Mouse (Mus musculus): ENCODE data around the gene Ptpru. TPM values are rescaled to one million over a fixed set of nuclear protein-coding genes. Genes with fewer than 3 reads are reported as not detected.

Ptpru gene
- polyA plus RNA-seq, 1 experiment = 0.55 TPM

GRCm38 (mm10) chr4:131872672-131873292 is 34.7 kb upstream of the Ptpru start:
- peaks cover 14% of the 10 kb centered on the region for H3K4me1 ChIP-seq (ENCODE audit: control insufficient read depth, insufficient read depth, low read length)
- TF ChIP-seq CTCF (IDR thresholded peaks at IDR 0.05; ENCODE audit: low read depth, low read length) = no peak
- TF ChIP-seq POLR2A (IDR thresholded peaks at IDR 0.05; ENCODE audit: borderline replicate concordance, low read depth, low read length) = no peak
- H3K4me3 ChIP-seq (ENCODE audit: insufficient read depth, low read length) = peak overlapping the region; percentile 76
- peak overlapping the region; percentile 79 for H3K27ac ChIP-seq (ENCODE audit: insufficient read depth, low read depth, low read length)

DNA sequence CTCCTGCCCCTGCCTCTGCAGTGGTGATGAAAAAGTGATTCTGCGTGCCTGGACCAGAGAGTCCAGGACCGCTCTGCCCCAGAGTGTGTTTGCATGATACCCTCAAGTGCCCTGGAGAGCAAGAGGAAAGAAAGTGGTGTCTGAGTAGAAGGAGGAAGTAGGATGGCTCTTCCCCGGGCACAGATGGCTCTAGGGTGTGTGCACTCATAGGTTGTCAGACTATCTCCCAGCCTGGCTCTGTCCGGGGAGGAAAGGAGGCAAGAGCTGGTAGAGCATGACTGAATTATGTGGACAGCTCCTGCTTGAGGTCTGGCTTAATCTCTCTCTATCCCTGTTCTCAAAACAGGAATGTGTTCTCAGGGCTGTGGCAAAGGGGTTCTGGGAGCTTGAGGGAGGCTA is 23.3 kb upstream of the Ptpru start:
- Histone ChIP-seq H3K4me3 (ENCODE audit: insufficient read depth, low read length) (no peak overlapping the region), H3K4me1 (ENCODE audit: control insufficient read depth, insufficient read depth, low read length) (peaks cover 34% of the 10 kb centered on the region), H3K27ac (ENCODE audit: insufficient read depth, low read depth, low read length) (peak overlapping the region; percentile 72)
- TF ChIP-seq CTCF (IDR thresholded peaks at IDR 0.05; ENCODE audit: low read depth, low read length) = no peak

DNA sequence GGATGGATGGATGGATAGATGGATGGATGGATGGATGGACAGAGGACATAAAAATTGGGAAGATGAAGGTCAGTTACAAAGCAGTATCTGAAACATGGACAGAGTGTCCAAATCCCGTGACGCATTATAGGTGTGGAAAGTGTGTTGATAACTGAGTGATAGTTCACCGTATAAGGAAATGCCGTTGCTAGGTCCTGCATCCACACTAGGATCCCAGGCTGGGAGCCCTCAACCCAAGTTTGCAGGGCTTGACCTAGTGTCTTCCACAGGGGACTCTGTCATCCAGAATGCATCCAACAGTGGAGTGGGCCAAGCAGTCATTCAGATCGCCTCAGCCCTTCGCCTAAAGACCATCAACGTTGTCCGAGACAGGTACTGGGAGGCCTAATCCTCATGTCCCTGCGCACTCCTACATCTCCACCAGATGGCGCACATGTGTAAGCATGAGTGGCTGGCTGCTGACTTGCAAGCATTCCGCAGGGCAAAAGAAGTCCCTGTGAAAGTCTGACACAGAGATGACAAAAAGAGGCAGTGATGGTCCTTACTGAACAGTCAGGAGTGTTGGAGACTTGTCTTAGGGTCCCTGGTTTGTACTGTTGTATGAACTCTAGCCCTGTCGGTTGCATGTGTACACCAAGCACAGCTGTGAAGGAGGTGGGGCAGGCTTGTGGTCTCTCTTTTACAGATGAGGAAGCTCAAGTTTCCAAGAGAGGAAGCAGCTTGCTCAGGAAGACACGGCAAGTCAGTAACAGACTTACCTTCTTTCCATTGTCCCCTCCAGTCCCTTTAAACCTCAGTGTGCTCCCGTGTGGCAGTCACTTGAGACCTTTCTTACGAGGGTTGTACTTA is 22.6 kb upstream of the Ptpru start:
- TF ChIP-seq POLR2A (IDR thresholded peaks at IDR 0.05; ENCODE audit: borderline replicate concordance, low read depth, low read length) (no peak), CTCF (IDR thresholded peaks at IDR 0.05; ENCODE audit: low read depth, low read length) (peak; percentile 96)
- Histone ChIP-seq H3K4me3 (ENCODE audit: insufficient read depth, low read length) (no peak overlapping the region), H3K4me1 (ENCODE audit: control insufficient read depth, insufficient read depth, low read length) (peaks cover 40% of the 10 kb centered on the region), H3K27ac (ENCODE audit: insufficient read depth, low read depth, low read length) (peak overlapping the region; percentile 72)

- H3K4me3 ChIP-seq (ENCODE audit: insufficient read depth, low read length) = no peak overlapping the region
- peak overlapping the region; percentile 45 for H3K27ac ChIP-seq (ENCODE audit: insufficient read depth, low read depth, low read length)
- TF ChIP-seq POLR2A (IDR thresholded peaks at IDR 0.05; ENCODE audit: borderline replicate concordance, low read depth, low read length) (no peak), CTCF (IDR thresholded peaks at IDR 0.05; ENCODE audit: low read depth, low read length) (no peak)
- peaks cover 43% of the 10 kb centered on the region for H3K4me1 ChIP-seq (ENCODE audit: control insufficient read depth, insufficient read depth, low read length)
Observed at GRCm38 (mm10) chr4:131854950-131855349, 16.9 kb upstream of the Ptpru start.

DNA sequence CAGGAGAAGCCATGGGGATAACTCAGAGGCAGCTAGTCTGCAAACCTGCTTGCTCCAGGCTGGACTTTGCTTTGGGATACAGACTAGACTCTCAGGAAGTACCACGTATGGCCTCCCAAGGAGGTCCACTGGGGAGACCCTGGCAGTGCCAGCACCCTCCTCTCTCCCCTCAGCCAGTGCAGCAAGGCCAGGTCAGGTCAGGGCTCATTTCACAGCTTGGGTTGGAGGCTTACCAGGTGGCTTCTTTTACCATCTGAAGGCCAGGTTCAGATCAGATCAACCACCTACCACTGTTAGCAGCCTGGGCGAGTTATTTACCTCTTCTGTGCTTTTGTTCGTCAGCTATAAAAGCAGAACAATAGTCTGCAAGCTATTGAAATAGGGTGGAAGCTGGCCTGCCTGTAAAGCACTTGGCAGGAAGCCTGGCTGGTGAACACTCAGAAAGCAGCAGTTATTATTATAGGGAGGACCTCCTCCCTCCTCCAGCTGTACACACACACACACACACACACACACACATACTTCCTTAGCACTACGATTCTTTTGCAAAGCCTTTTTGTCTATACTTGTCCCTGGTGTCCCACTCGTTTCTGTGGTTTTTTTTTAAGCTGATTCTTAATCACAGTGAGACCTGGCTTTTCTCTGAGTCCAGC is 12.0 kb upstream of the Ptpru start:
- no peak overlapping the region for H3K4me3 ChIP-seq (ENCODE audit: insufficient read depth, low read length)
- no peak for TF ChIP-seq CTCF (IDR thresholded peaks at IDR 0.05; ENCODE audit: low read depth, low read length)
- no peak for TF ChIP-seq POLR2A (IDR thresholded peaks at IDR 0.05; ENCODE audit: borderline replicate concordance, low read depth, low read length)
- H3K4me1 ChIP-seq (ENCODE audit: control insufficient read depth, insufficient read depth, low read length) = peaks cover 19% of the 10 kb centered on the region
- peak overlapping the region; percentile 26 for H3K27ac ChIP-seq (ENCODE audit: insufficient read depth, low read depth, low read length)

DNA sequence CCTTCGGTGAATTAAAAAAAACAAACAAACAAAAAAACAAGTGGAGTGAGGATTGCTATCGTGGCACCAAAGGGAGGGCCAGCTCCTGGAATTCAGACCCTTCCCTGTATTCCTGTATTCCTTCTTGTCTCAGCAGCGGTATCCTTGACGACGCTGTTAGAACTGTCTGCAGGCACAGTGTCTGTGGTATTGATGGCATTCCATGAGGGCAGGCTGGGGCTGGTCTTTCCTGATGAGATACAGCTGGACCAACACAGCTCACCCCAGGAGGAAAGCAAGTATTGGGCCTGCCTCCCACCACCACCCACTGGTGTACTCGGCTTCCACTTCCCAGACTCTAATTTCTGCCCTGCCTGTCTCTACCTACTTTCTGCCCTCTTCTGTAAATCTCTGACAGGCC is 10.0 kb upstream of the Ptpru start:
- H3K4me3 ChIP-seq (ENCODE audit: insufficient read depth, low read length) = no peak overlapping the region
- no peak for TF ChIP-seq POLR2A (IDR thresholded peaks at IDR 0.05; ENCODE audit: borderline replicate concordance, low read depth, low read length)
- TF ChIP-seq CTCF (IDR thresholded peaks at IDR 0.05; ENCODE audit: low read depth, low read length) = no peak
- H3K27ac ChIP-seq (ENCODE audit: insufficient read depth, low read depth, low read length) = no peak overlapping the region
- peaks cover 14% of the 10 kb centered on the region for H3K4me1 ChIP-seq (ENCODE audit: control insufficient read depth, insufficient read depth, low read length)

DNA sequence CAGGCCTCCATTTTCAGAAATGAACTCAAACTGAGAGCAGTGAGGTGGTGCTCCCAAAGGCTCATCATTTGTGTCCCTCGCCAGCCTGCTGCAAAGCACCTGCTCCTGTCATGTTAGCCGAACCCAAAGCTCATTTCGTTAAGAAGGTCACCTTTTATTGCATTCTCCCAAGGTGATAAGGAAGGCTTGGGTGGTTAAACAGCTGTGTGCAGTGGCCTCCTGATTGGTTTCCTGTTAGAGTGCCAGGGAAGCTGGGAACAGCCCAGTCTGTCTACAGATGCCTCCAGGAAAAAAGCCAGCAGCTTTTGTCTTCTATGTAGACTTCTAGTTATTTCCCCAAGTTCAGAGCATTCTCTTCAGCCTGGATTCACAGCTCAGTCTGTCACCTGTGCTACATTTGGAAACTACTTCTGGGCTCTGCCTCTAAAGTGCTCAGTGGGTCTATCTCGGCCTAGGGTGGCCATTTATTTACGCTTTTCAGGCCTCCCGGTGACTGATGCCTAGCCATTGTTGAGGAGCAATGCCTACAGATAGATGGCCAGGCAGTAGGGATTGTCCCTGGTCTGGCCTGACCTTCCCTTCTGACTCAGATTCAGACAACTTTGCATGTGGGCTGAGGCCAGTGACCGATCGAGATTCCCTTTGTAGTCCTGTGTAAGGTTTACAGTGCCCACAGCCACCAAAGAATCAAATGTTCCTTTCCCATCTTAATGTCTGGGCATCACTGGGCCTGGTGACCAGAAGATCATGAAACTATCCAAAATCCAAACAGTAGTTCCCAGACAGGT is 8.1 kb upstream of the Ptpru start:
- H3K4me1 ChIP-seq (ENCODE audit: control insufficient read depth, insufficient read depth, low read length) = peaks cover 14% of the 10 kb centered on the region
- H3K4me3 ChIP-seq (ENCODE audit: insufficient read depth, low read length) = no peak overlapping the region
- TF ChIP-seq CTCF (IDR thresholded peaks at IDR 0.05; ENCODE audit: low read depth, low read length) (no peak), POLR2A (IDR thresholded peaks at IDR 0.05; ENCODE audit: borderline replicate concordance, low read depth, low read length) (no peak)
- H3K27ac ChIP-seq (ENCODE audit: insufficient read depth, low read depth, low read length) = no peak overlapping the region

DNA sequence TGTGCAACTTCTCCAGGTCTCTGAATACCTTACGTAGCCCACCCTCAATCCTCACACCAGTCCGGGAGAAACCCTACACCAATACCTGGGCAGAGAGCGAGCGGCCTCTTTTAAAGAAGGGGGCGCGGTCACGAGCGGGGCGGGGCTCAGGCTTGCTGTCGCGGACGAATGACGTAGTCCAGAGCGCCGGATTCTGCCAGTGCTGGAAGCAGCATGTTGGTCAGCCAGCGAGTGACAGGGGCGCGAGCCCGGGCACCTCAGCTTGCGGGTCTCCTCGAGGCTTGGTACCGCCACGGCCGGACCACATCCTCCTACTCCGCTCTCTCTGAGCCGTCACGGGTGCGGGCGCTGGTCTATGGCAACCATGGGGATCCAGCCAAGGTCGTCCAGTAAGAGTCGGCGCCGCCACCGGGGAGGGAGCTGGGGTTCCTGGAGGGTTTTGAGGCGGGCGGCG is 5.2 kb upstream of the Ptpru start, which contains the start of gene Mecr:
TSS of gene Mecr (plus strand) at position 181 of the 454 bp plus-strand sequence.
- H3K4me3 ChIP-seq (ENCODE audit: insufficient read depth, low read length) = peak within 1 kb of the TSS; percentile 88
- no peak within 1 kb of the TSS for H3K27ac ChIP-seq (ENCODE audit: insufficient read depth, low read depth, low read length)
- peaks cover 4% of the 10 kb centered on the region; the same call in 1 of the 2 replicates for H3K4me1 ChIP-seq (ENCODE audit: control insufficient read depth, insufficient read depth, low read length)
- TF ChIP-seq CTCF (IDR thresholded peaks at IDR 0.05; ENCODE audit: low read depth, low read length) (no peak), POLR2A (IDR thresholded peaks at IDR 0.05; ENCODE audit: borderline replicate concordance, low read depth, low read length) (no peak)

GRCm38 (mm10) chr4:131836891-131837491 is 1.1 kb downstream of the Ptpru start:
- no peak overlapping the region for H3K27ac ChIP-seq (ENCODE audit: insufficient read depth, low read depth, low read length)
- no peaks in the 10 kb centered on the region; the same call in 1 of the 2 replicates for H3K4me1 ChIP-seq (ENCODE audit: control insufficient read depth, insufficient read depth, low read length)
- TF ChIP-seq POLR2A (IDR thresholded peaks at IDR 0.05; ENCODE audit: borderline replicate concordance, low read depth, low read length) = no peak
- TF ChIP-seq CTCF (IDR thresholded peaks at IDR 0.05; ENCODE audit: low read depth, low read length) = no peak
- H3K4me3 ChIP-seq (ENCODE audit: insufficient read depth, low read length) = peak overlapping the region; percentile 55

Data from bone marrow macrophage, adult 2 months (primary cell).